Mouse (Mus musculus): ENCODE data around the gene Eif5. TPM values are rescaled to one million over a fixed set of nuclear protein-coding genes. Genes with fewer than 3 reads are reported as not detected.

The Eif5 gene
- polyA plus RNA-seq, 1 experiment from 2014 or later = 504 TPM

GRCm38 (mm10) chr12:111512572-111513063 lies 25.2 kb upstream of the Eif5 start:
- 74% methylated on average over 12 of the region's 12 CpGs for WGBS
- ATAC-seq (ENCODE audit: insufficient number of reproducible peaks, low FRiP score, low TSS enrichment, low read depth) = no peak
- no peak overlapping the region for H3K27ac ChIP-seq (replicated peaks)
- H3K36me3 ChIP-seq = no peaks in the 10 kb centered on the region
- H3K4me2 ChIP-seq (replicated peaks) = no peak overlapping the region
- no peak overlapping the region for H3K4me3 ChIP-seq (replicated peaks)
- no peaks in the 10 kb centered on the region for H3K27me3 ChIP-seq
- no peaks in the 10 kb centered on the region for H3K9me3 ChIP-seq (replicated peaks)
- H3K9ac ChIP-seq = no peak overlapping the region
- H3K4me1 ChIP-seq = no peaks in the 10 kb centered on the region

- no peak overlapping the region for H3K9ac ChIP-seq
- no peak overlapping the region for H3K4me3 ChIP-seq (replicated peaks)
- H3K9me3 ChIP-seq (replicated peaks) = no peaks in the 10 kb centered on the region
- no peaks in the 10 kb centered on the region for H3K27me3 ChIP-seq
- ATAC-seq (ENCODE audit: insufficient number of reproducible peaks, low FRiP score, low TSS enrichment, low read depth) = no peak
- no peak overlapping the region for H3K27ac ChIP-seq (replicated peaks)
- H3K36me3 ChIP-seq = no peaks in the 10 kb centered on the region
- H3K4me1 ChIP-seq = no peaks in the 10 kb centered on the region
- no peak overlapping the region for H3K4me2 ChIP-seq (replicated peaks)
- 67% methylated on average over 5 of the region's 5 CpGs for WGBS
Observed at GRCm38 (mm10) chr12:111513673-111514072, 24.1 kb upstream of the Eif5 start.

GRCm38 (mm10) chr12:111514231-111514792 lies 23.5 kb upstream of the Eif5 start:
- 54% methylated on average over 7 of the region's 7 CpGs for WGBS
- no peaks in the 10 kb centered on the region for H3K36me3 ChIP-seq
- H3K27me3 ChIP-seq = no peaks in the 10 kb centered on the region
- H3K4me2 ChIP-seq (replicated peaks) = no peak overlapping the region
- H3K9ac ChIP-seq = no peak overlapping the region
- no peak overlapping the region for H3K4me3 ChIP-seq (replicated peaks)
- H3K27ac ChIP-seq (replicated peaks) = no peak overlapping the region
- H3K4me1 ChIP-seq = no peaks in the 10 kb centered on the region
- no peak for ATAC-seq (ENCODE audit: insufficient number of reproducible peaks, low FRiP score, low TSS enrichment, low read depth)
- H3K9me3 ChIP-seq (replicated peaks) = no peaks in the 10 kb centered on the region

- H3K9me3 ChIP-seq (replicated peaks) = no peaks in the 10 kb centered on the region
- H3K4me3 ChIP-seq (replicated peaks) = no peak overlapping the region
- 81% methylated on average over 7 of the region's 7 CpGs for WGBS
- ATAC-seq (ENCODE audit: insufficient number of reproducible peaks, low FRiP score, low TSS enrichment, low read depth) = no peak
- H3K4me2 ChIP-seq (replicated peaks) = no peak overlapping the region
- H3K4me1 ChIP-seq = no peaks in the 10 kb centered on the region
- no peak overlapping the region for H3K27ac ChIP-seq (replicated peaks)
- no peaks in the 10 kb centered on the region for H3K27me3 ChIP-seq
- H3K9ac ChIP-seq = no peak overlapping the region
- H3K36me3 ChIP-seq = no peaks in the 10 kb centered on the region
Observed at GRCm38 (mm10) chr12:111514874-111515649, 22.8 kb upstream of the Eif5 start.

GRCm38 (mm10) chr12:111515920-111516319 lies 21.9 kb upstream of the Eif5 start:
- Histone ChIP-seq H3K9me3 (replicated peaks) (no peaks in the 10 kb centered on the region), H3K27ac (replicated peaks) (no peak overlapping the region), H3K4me1 (no peaks in the 10 kb centered on the region), H3K4me2 (replicated peaks) (no peak overlapping the region), H3K9ac (no peak overlapping the region), H3K27me3 (no peaks in the 10 kb centered on the region), H3K36me3 (no peaks in the 10 kb centered on the region), H3K4me3 (replicated peaks) (no peak overlapping the region)
- 91% methylated on average over 5 of the region's 5 CpGs for WGBS
- no peak for ATAC-seq (ENCODE audit: insufficient number of reproducible peaks, low FRiP score, low TSS enrichment, low read depth)

GRCm38 (mm10) chr12:111516826-111517225 lies 21.0 kb upstream of the Eif5 start:
- Histone ChIP-seq H3K9me3 (replicated peaks) (no peaks in the 10 kb centered on the region; the same call in 1 of the 2 replicates), H3K36me3 (no peaks in the 10 kb centered on the region), H3K27ac (replicated peaks) (no peak overlapping the region), H3K9ac (no peak overlapping the region), H3K4me1 (no peaks in the 10 kb centered on the region), H3K4me2 (replicated peaks) (no peak overlapping the region), H3K4me3 (replicated peaks) (no peak overlapping the region), H3K27me3 (no peaks in the 10 kb centered on the region)
- 80% methylated on average over 6 of the region's 6 CpGs for WGBS
- ATAC-seq (ENCODE audit: insufficient number of reproducible peaks, low FRiP score, low TSS enrichment, low read depth) = no peak

- no peaks in the 10 kb centered on the region for H3K36me3 ChIP-seq
- no peak overlapping the region for H3K4me2 ChIP-seq (replicated peaks)
- H3K9me3 ChIP-seq (replicated peaks) = no peaks in the 10 kb centered on the region; the same call in 1 of the 2 replicates
- no peak overlapping the region for H3K9ac ChIP-seq
- no peak overlapping the region for H3K27ac ChIP-seq (replicated peaks)
- no peak for ATAC-seq (ENCODE audit: insufficient number of reproducible peaks, low FRiP score, low TSS enrichment, low read depth)
- WGBS = 62% methylated on average over 4 of the region's 4 CpGs
- H3K4me3 ChIP-seq (replicated peaks) = no peak overlapping the region
- no peaks in the 10 kb centered on the region for H3K27me3 ChIP-seq
- no peaks in the 10 kb centered on the region for H3K4me1 ChIP-seq
Observed at GRCm38 (mm10) chr12:111517901-111518300, 19.9 kb upstream of the Eif5 start.

GRCm38 (mm10) chr12:111518391-111518790 lies 19.4 kb upstream of the Eif5 start:
- no peak overlapping the region for H3K4me2 ChIP-seq (replicated peaks)
- no peak for ATAC-seq (ENCODE audit: insufficient number of reproducible peaks, low FRiP score, low TSS enrichment, low read depth)
- H3K4me3 ChIP-seq (replicated peaks) = no peak overlapping the region
- no peaks in the 10 kb centered on the region for H3K4me1 ChIP-seq
- H3K9ac ChIP-seq = no peak overlapping the region
- WGBS = 90% methylated on average over 9 of the region's 9 CpGs
- H3K27ac ChIP-seq (replicated peaks) = no peak overlapping the region
- H3K36me3 ChIP-seq = no peaks in the 10 kb centered on the region
- H3K9me3 ChIP-seq (replicated peaks) = no peaks in the 10 kb centered on the region; the same call in 1 of the 2 replicates
- H3K27me3 ChIP-seq = no peaks in the 10 kb centered on the region

- Histone ChIP-seq H3K4me2 (replicated peaks) (no peak overlapping the region), H3K9ac (no peak overlapping the region), H3K27me3 (no peaks in the 10 kb centered on the region), H3K4me1 (no peaks in the 10 kb centered on the region), H3K27ac (replicated peaks) (no peak overlapping the region), H3K4me3 (replicated peaks) (no peak overlapping the region), H3K9me3 (replicated peaks) (no peaks in the 10 kb centered on the region; the same call in 1 of the 2 replicates), H3K36me3 (no peaks in the 10 kb centered on the region)
- no peak for ATAC-seq (ENCODE audit: insufficient number of reproducible peaks, low FRiP score, low TSS enrichment, low read depth)
- WGBS = 68% methylated on average over 5 of the region's 5 CpGs
Observed at GRCm38 (mm10) chr12:111519821-111520220, 18.0 kb upstream of the Eif5 start.

- 83% methylated on average over 2 of the region's 2 CpGs for WGBS
- no peak for ATAC-seq (ENCODE audit: insufficient number of reproducible peaks, low FRiP score, low TSS enrichment, low read depth)
Observed at GRCm38 (mm10) chr12:111520994-111521393, 16.8 kb upstream of the Eif5 start.

GRCm38 (mm10) chr12:111524469-111524868 lies 13.3 kb upstream of the Eif5 start:
- H3K9me3 ChIP-seq (replicated peaks) = no peaks in the 10 kb centered on the region; the same call in 1 of the 2 replicates
- WGBS = 54% methylated on average over 1 of the region's 1 CpGs
- no peak overlapping the region for H3K9ac ChIP-seq
- H3K4me3 ChIP-seq (replicated peaks) = no peak overlapping the region
- no peak for ATAC-seq (ENCODE audit: insufficient number of reproducible peaks, low FRiP score, low TSS enrichment, low read depth)
- no peak overlapping the region for H3K4me2 ChIP-seq (replicated peaks)
- H3K4me1 ChIP-seq = no peaks in the 10 kb centered on the region
- H3K27me3 ChIP-seq = no peaks in the 10 kb centered on the region
- no peaks in the 10 kb centered on the region for H3K36me3 ChIP-seq
- no peak overlapping the region for H3K27ac ChIP-seq (replicated peaks)

More at GRCm38 (mm10) chr12:111520994-111521393, 16.8 kb upstream of the Eif5 start:
- no peak overlapping the region for H3K4me3 ChIP-seq (replicated peaks)
- no peak overlapping the region for H3K4me2 ChIP-seq (replicated peaks)
- no peaks in the 10 kb centered on the region for H3K36me3 ChIP-seq
- H3K9me3 ChIP-seq (replicated peaks) = no peaks in the 10 kb centered on the region; the same call in 1 of the 2 replicates
- H3K9ac ChIP-seq = no peak overlapping the region
- H3K4me1 ChIP-seq = no peaks in the 10 kb centered on the region
- H3K27ac ChIP-seq (replicated peaks) = no peak overlapping the region
- H3K27me3 ChIP-seq = no peaks in the 10 kb centered on the region

All from embryonic facial prominence, embryonic 15.5 days (tissue).